Mouse (Mus musculus): ENCODE data around the gene Dpt. TPM values are rescaled to one million over a fixed set of nuclear protein-coding genes. Genes with fewer than 3 reads are reported as not detected.
"Not testable (repeated sequence)": the region's sequence is repeated elsewhere in the genome, so short reads cannot be mapped to it uniquely, and the experiment has no call there.

The Dpt gene
- total RNA-seq (2022), result under 1 TPM in 3 of 4 experiments, not detected in 1; 0.22 to 0.35 (median 0.25) TPM

- no peak for DNase-seq (ENCODE audit: low spot score in 2 of 2)
Measured at GRCm38 (mm10) chr1:164796471-164796870, at the start of gene Dpt. Gene Dpt (plus strand): TSS chr1:164796644.

- DNase-seq (ENCODE audit: low spot score in 2 of 2), result peak; percentile 56 to 64
Measured at GRCm38 (mm10) chr1:164753736-164754135, 42.7 kb upstream of the Dpt start.

DNA sequence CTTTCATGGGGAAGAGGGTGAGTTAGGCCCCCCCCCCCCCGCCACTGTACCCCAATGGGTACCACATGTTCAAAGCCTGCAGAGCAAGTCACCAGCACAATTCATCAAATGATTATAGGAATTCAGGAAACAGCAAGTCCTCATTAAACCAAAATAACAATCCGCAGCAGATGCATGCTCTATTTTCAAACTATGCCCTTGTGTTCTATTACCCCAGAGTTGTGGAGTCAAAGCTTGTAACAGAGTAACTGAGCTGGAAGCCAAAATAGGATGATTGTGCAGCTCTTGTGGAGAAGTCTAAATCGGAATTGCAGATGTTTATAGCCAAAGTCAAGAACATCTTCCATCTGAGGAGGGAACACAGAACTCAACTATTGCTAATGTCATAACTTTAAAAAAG, 40.8 kb upstream of the Dpt start:
- DNase-seq (ENCODE audit: low spot score in 2 of 2), result peak in 1 of 2 experiments; percentile 47

DNA sequence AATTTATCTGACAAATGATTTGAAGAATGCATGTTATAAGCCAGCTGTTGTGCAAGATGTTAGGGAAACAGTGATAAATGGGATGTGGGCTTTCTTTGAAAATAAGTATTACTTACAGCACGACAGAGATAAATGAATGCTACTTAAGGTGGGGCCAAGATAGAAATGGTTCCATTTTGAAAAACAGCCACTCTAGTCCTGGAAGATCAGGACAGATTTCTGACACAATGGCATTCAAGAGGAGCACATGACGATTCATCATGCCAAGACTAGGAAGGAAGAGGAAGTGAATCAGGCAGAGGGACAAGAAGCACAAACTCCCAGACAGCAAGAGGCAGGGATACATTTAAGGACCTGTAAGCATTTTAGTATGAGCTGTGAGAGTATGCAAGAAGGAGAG, 39.5 kb upstream of the Dpt start:
- no peak for DNase-seq (ENCODE audit: low spot score in 2 of 2)

- no peak for DNase-seq (ENCODE audit: low spot score in 2 of 2)
Measured at GRCm38 (mm10) chr1:164758401-164758800, 38.0 kb upstream of the Dpt start.

- DNase-seq (ENCODE audit: low spot score in 2 of 2), result no peak
Measured at GRCm38 (mm10) chr1:164762276-164762675, 34.2 kb upstream of the Dpt start.

GRCm38 (mm10) chr1:164766646-164767045, 29.8 kb upstream of the Dpt start:
- no peak for DNase-seq (ENCODE audit: low spot score in 2 of 2)

GRCm38 (mm10) chr1:164770611-164771010, 25.8 kb upstream of the Dpt start:
- peak; percentile 82 to 83 for DNase-seq (ENCODE audit: low spot score in 2 of 2)

GRCm38 (mm10) chr1:164780851-164781510, 15.5 kb upstream of the Dpt start:
- no peak for DNase-seq (ENCODE audit: low spot score in 2 of 2)

DNA sequence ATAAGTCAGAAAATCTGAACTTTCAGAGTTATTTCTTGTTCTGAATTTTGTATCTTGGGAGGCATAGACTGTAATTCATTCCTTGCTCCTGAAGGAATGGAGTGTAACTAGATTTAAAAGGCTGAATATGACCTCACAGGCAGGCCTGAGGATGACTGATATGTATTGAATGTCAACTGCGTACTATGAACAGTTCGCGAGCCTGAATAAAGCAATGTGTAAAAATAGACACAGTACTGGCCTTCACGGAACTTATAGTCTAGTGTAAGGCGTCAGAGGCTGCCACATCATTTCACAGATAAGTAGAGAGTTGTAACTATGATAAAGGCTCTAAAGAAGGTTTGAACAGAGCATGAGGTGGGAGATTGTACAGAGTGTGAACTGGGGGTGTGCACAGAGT, 10.3 kb upstream of the Dpt start:
- no peak for DNase-seq (ENCODE audit: low spot score in 2 of 2)

DNA sequence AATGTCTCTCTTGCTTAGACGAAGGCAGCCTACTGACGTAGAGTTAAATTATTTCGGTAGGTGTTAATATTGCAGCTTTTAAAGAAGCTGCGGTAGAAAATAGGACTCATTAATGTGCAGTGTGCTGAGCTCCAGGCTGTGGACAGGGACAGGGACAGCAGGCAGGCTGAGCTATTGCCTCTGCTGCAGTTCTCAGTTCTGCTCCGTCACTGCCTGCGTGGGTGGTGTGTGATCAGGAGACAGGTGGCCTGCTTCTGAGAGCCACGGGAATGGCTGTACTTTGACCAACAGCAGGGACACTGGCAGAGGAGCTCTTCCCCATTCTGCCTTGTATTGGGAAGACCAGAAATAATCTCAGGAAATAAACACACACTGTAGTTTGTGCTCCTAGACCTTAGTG, 8.7 kb upstream of the Dpt start:
- DNase-seq (ENCODE audit: low spot score in 2 of 2), result peak; percentile 79

DNA sequence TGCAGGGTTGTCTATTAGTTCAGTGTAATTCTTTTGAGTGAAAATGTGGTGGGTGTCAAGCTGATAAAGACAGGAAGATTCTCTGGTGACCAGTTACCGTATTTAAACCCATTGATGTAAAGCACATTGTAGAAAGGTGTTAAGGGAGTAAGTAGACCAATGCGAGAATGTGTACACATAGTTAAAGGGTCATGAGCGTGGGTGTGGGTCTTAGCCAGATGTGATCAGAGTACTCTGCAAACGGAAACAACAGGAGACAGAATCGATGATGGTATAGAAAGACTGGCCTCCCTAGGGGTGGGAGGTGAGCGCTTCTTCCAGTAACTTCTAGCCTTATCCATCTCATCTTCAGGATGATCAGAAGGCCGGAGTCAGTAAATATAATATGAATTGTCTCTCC, 8.2 kb upstream of the Dpt start:
- no peak for DNase-seq (ENCODE audit: low spot score in 2 of 2)

DNA sequence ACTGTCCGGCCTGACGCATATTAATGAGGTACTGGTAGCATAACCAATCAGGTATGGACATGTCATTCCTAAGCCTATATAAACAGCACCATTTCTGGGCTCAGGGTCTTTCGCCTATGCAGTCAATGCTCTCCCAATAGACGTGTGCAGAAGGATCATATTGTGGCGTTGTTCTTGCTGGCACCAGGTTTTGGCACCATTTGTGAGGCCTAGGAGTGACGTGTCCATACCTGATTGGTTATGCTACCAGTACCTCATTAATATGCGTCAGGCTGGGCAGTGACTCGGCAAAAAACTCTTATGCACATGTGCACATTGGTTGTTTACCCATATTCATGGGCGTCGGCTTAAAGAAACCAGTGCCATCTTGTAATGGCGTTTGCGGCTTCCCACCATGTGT, 6.1 kb upstream of the Dpt start:
- DNase-seq (ENCODE audit: low spot score in 2 of 2), result not testable (repeated sequence)

DNA sequence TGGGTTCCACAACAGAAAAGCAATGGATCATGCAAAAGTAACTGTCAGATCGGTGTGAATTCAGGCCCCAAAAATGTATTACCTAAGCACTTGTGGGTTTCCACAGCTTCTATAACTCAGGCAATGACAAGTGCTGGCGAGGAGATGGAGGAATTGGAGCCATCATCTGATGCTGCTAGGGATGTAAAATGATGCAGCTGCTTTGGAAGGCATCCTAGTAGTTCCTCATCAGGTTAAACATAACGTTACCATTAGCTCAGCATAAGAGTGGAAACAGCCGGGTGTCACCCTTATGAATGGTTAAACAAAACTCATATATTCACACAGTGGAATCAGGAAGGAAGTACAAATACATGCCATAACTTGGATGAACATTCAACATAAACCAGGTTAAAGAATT, 3.4 kb upstream of the Dpt start:
- DNase-seq (ENCODE audit: low spot score in 2 of 2), result no peak

DNA sequence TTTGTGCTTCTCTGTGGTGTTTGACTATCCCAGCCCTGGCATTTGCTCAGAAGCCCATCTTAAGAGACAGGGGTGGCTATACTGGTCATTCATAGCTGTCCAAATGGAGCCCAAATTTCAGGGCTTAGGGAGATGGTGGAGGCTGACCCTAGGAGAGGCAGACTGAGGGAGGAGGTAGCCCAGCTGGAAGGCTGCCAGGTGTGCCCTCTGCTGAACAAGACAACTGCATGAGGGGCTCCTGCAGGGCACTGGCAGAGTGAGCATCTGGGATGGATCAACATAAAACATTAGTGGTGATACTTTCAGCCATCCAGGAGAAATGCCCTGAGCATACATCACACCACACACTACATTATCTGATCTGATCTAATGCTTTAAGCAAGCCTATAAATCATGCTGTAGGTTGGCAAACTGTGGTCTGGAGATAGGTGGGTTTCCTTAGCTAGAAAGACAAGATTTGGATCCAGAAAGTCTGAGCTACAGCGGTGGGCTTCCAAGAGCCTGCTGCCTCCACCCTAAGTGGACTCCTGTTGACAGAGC, 1.4 kb downstream of the Dpt start:
- no peak for DNase-seq (ENCODE audit: low spot score in 2 of 2)

DNA sequence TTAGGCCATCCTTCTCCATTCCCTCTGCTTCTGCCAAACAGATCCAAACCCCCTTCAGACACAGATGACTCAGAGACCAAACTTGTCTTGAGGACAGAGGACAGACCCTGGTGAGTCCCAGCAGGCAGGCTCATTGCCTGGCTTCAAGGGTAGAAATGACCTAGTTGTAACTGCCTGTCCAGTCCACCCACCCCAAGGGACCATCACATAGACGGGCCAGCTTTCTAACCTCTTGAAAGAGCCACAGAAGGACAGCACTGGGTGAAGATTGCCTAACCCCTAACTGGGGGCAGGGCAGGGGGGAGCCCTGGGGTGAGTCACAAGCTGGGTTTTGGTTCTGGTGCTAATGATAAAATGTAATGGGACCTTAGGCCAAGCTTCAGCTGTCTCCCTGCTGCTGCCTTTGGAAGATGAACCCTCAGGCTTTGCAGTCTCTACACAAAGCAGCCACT, 2.1 kb downstream of the Dpt start:
- no peak for DNase-seq (ENCODE audit: low spot score in 2 of 2)

- DNase-seq (ENCODE audit: low spot score in 2 of 2), result no peak
Measured at GRCm38 (mm10) chr1:164799161-164799560, 2.7 kb downstream of the Dpt start.

DNA sequence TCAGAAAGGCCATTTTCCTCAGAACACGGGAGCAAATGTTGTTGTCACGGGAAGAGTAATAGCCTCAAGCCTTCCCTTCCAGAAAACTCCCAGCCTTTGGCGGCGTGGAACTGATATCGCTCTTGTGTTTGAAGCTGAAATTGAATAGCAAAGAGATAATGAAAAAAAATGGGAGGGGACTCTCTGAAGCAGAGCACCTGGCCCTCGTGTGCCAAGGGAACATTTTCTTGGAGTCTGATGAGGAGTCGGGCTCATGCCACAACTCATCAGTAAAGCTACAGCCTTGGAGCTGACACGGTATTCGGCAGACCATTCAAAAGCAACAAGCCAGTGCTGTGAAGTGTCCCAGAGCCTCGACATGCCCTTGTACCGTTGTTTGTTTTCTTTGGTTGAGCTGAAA, 7.8 kb downstream of the Dpt start:
- no peak for DNase-seq (ENCODE audit: low spot score in 2 of 2)

- DNase-seq (ENCODE audit: low spot score in 2 of 2), result no peak
Measured at GRCm38 (mm10) chr1:164804751-164805435, 8.4 kb downstream of the Dpt start.

- DNase-seq (ENCODE audit: low spot score in 2 of 2), result no peak
Measured at GRCm38 (mm10) chr1:164809371-164809770, 12.9 kb downstream of the Dpt start.

DNA sequence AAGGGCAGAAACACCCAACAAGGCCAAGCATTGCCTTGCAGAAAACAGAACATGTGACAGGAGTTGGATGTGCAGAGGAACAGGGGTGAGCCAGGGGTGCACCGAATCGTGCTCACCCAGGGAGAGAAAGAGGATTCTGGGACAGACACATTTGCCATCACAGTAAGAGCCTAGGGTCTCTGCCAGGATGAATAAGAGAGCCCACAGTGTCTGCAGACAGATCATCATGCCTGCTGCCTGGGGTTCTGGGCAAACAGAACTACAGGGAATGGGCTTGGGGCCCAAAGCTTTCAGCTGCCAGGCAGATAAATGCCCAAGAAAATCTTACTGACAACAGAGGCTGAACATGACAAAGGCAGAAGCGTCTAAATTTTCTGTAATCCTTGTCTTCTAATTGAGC, 14.9 kb downstream of the Dpt start:
- DNase-seq (ENCODE audit: low spot score in 2 of 2), result no peak

DNA sequence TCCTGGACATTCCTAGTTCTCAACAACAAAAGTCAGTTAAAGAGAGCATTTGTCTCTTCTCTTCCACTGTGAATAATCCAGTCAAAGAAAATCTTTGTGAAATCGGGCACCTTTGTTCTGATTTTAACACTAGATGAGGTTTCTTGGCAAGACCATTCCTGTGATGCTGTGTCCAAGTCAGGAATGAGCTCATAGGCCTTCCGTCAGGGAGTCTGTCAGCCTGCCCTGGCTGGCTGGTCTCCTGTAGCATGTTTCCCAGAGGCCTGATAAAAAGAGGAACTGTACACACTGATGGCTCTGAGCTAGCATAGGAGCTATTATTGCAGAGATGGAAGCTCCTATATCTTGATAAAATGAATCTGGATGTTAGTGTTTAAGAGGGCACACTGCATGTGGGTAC, 17.8 kb downstream of the Dpt start:
- DNase-seq (ENCODE audit: low spot score in 2 of 2), result no peak

DNA sequence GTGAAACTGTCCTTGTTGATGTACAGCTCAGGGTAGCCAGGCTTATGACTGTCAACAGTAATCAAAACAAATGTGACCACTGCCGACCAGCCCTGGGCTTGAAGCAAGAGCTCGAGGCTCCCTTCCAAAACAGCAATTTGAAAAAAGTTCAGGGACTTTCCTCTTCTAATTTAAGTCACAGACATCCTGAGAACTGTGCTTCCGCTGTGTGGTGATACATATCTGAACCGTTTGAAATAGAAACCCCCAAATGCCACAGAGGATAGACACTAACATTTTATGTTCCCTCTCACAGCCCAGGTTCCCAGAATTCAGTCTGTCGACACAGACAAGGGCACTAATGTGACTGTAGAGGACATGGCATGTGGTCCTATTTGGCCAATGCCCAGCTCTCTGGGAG, 18.9 kb downstream of the Dpt start:
- no peak for DNase-seq (ENCODE audit: low spot score in 2 of 2)

Measured in layer of hippocampus, adult 8-10 months (tissue).